Mouse (Mus musculus): Measurements from ENCODE around the gene Olfr1450.
"Not testable (repeated sequence)": the region's sequence is repeated elsewhere in the genome, so short reads cannot be mapped to it uniquely, and the experiment has no call there.

Gene Olfr1450

GRCm38 (mm10) chr19:12949958-12950357 lies at the start of gene Olfr1450:
Gene Olfr1450 (plus strand): TSS chr19:12950258.
- DNase-seq (ENCODE audit: low spot score in 2 of 2), result no peak

- DNase-seq (ENCODE audit: low spot score in 2 of 2), result no peak
Measured at GRCm38 (mm10) chr19:12903643-12904042, 46.4 kb upstream of the Olfr1450 start, which contains the start of gene Olfr1447. Gene Olfr1447 (minus strand): TSS chr19:12903743.

GRCm38 (mm10) chr19:12924319-12924718 lies 25.7 kb upstream of the Olfr1450 start, which contains the start of gene Olfr1448:
Gene Olfr1448 (minus strand): TSS chr19:12924419.
- DNase-seq (ENCODE audit: low spot score in 2 of 2), result no peak

- DNase-seq (ENCODE audit: low spot score in 2 of 2), result no peak
Measured at GRCm38 (mm10) chr19:12930540-12930939, 19.5 kb upstream of the Olfr1450 start, which contains the start of gene Olfr1449. Gene Olfr1449 (plus strand): TSS chr19:12930840.

GRCm38 (mm10) chr19:12970082-12970481 lies 20.0 kb downstream of the Olfr1450 start:
- not testable (repeated sequence) for DNase-seq (ENCODE audit: low spot score in 2 of 2)

GRCm38 (mm10) chr19:12992316-12992715 lies 42.3 kb downstream of the Olfr1450 start:
- not testable (repeated sequence) for DNase-seq (ENCODE audit: low spot score in 2 of 2)

GRCm38 (mm10) chr19:12994714-12995113 lies 44.7 kb downstream of the Olfr1450 start, which contains the start of gene Olfr1451:
Gene Olfr1451 (plus strand): TSS chr19:12995014.
- DNase-seq (ENCODE audit: low spot score in 2 of 2), result no peak
